Mouse (Mus musculus): Measurements from ENCODE around the gene Sema4c. TPM values are rescaled to one million over a fixed set of nuclear protein-coding genes. Genes with fewer than 3 reads are reported as not detected.

Gene Sema4c
- total and polyA plus RNA-seq, 3 experiments = 0.70 to 3.4 (median 1.5) TPM

DNA sequence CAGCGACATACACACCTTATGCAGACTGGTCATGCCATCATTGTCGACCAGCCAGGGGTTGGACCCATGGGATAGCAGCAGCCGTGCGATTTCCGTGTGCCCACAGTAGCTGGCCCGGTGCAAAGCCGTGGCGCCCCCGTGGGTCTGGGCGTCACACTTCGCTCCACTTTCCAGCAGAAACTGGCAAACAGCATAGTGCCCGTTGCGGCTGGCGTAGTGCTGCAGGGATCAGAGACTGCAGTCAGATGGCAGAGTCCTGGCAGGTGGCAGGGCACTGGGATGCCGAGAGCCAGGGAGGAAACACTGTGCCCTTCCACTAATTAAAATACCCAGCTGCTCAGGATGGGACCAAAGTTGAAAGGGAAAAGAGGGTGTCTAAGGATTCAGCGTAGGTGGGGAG is 16.3 kb downstream of the Sema4c start:
- in situ Hi-C loops (cut with MboI; ENCODE audit: low pct_ligation_motif_present, low pct_unique_long_range_greater_than_20kb, low sequenced_read_pairs) = no loop called here

DNA sequence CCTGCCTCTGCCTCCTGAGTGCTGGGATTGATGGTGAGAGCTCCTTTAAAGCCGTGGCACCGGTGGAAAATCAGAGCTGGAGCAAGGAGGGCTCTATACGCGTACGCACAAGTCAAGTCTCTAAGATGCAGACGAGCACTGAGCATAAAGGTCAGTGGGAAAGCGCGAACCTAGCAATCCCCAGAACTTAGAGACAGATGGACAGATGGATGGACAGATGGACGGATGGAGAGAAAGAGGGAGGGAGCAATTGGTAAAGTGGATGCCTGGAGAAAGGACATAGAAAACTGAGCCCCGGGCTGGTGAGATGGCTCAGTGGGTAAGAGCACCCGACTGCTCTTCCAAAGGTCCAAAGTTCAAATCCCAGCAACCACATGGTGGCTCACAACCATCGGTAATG is 17.3 kb downstream of the Sema4c start:
- Histone ChIP-seq H3K4me1 (ENCODE audit: control insufficient read depth in 1 of 2, insufficient read depth in 2 of 2) (peaks cover 0 to 5% of the 10 kb centered on the region in 2 experiments; a peak in 2 of 4 replicates), H3K79me2 (replicated peaks; ENCODE audit: control insufficient read depth, extremely low read depth, insufficient read depth, poor library complexity, severe bottlenecking) (no peaks in the 10 kb centered on the region), H3K27me3 (replicated peaks) (no peaks in the 10 kb centered on the region), H3K4me2 (ENCODE audit: insufficient read depth, low read depth, poor library complexity, severe bottlenecking) (no peak overlapping the region), H3K4me3 (replicated peaks in 1 of 3; ENCODE audit: low read depth in 2 of 3, low read length in 2 of 3, poor library complexity in 1 of 3) (no peak overlapping the region), H3K9ac (ENCODE audit: insufficient read depth, low read depth) (no peak overlapping the region), H3K9me3 (replicated peaks; ENCODE audit: low read length) (no peaks in the 10 kb centered on the region), H3K36me3 (replicated peaks in 1 of 2; ENCODE audit: control insufficient read depth in 1 of 2, insufficient read depth in 1 of 2, low read length in 1 of 2) (peaks cover 47 to 77% of the 10 kb centered on the region in 2 experiments), H3K27ac (ENCODE audit: insufficient read depth, low read depth) (no peak overlapping the region)
- no peak for DNase-seq (ENCODE audit: extremely low read depth)
- dilution Hi-C loops (cut with MboI; ENCODE audit: extremely low pct_ligation_motif_present, extremely low pct_unique_long_range_greater_than_20kb, low sequenced_read_pairs) = no loop called here
- TF ChIP-seq HCFC1 (IDR thresholded peaks at IDR 0.05; ENCODE audit: low read depth, low read length) (no peak), IRF4 (IDR thresholded peaks at IDR 0.05; ENCODE audit: low read depth, low read length) (no peak)
- in situ Hi-C loops (cut with MboI; ENCODE audit: low pct_ligation_motif_present, low pct_unique_long_range_greater_than_20kb, low sequenced_read_pairs) = no loop called here

More for the DNA sequence above, 16.3 kb downstream of the Sema4c start:
- no peak overlapping the region for H3K4me2 ChIP-seq (ENCODE audit: insufficient read depth, low read depth, poor library complexity, severe bottlenecking)
- H3K27ac ChIP-seq (ENCODE audit: insufficient read depth, low read depth) = no peak overlapping the region
- no peak overlapping the region for H3K9ac ChIP-seq (ENCODE audit: insufficient read depth, low read depth)
- H3K9me3 ChIP-seq (replicated peaks; ENCODE audit: low read length) = no peaks in the 10 kb centered on the region
- dilution Hi-C loops (cut with MboI; ENCODE audit: extremely low pct_ligation_motif_present, extremely low pct_unique_long_range_greater_than_20kb, low sequenced_read_pairs) = no loop called here
- no peak for DNase-seq (ENCODE audit: extremely low read depth)
- H3K4me3 ChIP-seq (replicated peaks in 1 of 3; ENCODE audit: low read depth in 2 of 3, low read length in 2 of 3, poor library complexity in 1 of 3) = no peak overlapping the region
- peaks cover 47 to 68% of the 10 kb centered on the region in 2 experiments for H3K36me3 ChIP-seq (replicated peaks in 1 of 2; ENCODE audit: control insufficient read depth in 1 of 2, insufficient read depth in 1 of 2, low read length in 1 of 2)
- no peak for TF ChIP-seq UBTF (IDR thresholded peaks at IDR 0.05; ENCODE audit: low read depth, low read length)
- TF ChIP-seq GABPA (IDR thresholded peaks at IDR 0.05; ENCODE audit: insufficient replicate concordance, low read depth, low read length) = no peak
- TF ChIP-seq ZMIZ1 (IDR thresholded peaks at IDR 0.05; ENCODE audit: low read depth, low read length) = no peak
- no peak for TF ChIP-seq MAX (IDR thresholded peaks at IDR 0.05; ENCODE audit: low read length)
- no peak for TF ChIP-seq ZNF384 (IDR thresholded peaks at IDR 0.05; ENCODE audit: low read depth, low read length)
- TF ChIP-seq POLR2A (IDR thresholded peaks at IDR 0.05; ENCODE audit: low read depth, low read length) = no peak
- no peak for TF ChIP-seq MAFK (IDR thresholded peaks at IDR 0.05; ENCODE audit: insufficient replicate concordance, low read length)
- TF ChIP-seq USF1 (IDR thresholded peaks at IDR 0.05; ENCODE audit: low read depth, low read length) = no peak
- TF ChIP-seq MYC (IDR thresholded peaks at IDR 0.05; ENCODE audit: low read depth, low read length) = no peak
- no peak for TF ChIP-seq PAX5 (IDR thresholded peaks at IDR 0.05; ENCODE audit: low read length)
- no peak for TF ChIP-seq ETS1 (conservative IDR thresholded peaks at IDR 0.05; ENCODE audit: low read depth, low read length)
- TF ChIP-seq SIN3A (IDR thresholded peaks at IDR 0.05; ENCODE audit: low read length) = no peak
- no peak for TF ChIP-seq ZKSCAN1 (IDR thresholded peaks at IDR 0.05; ENCODE audit: borderline replicate concordance, low read depth, low read length)
- H3K27me3 ChIP-seq (replicated peaks) = no peaks in the 10 kb centered on the region
- H3K79me2 ChIP-seq (replicated peaks; ENCODE audit: control insufficient read depth, extremely low read depth, insufficient read depth, poor library complexity, severe bottlenecking) = no peaks in the 10 kb centered on the region
- peaks cover 0 to 6% of the 10 kb centered on the region in 2 experiments; a peak in 2 of 4 replicates for H3K4me1 ChIP-seq (ENCODE audit: control insufficient read depth in 1 of 2, insufficient read depth in 2 of 2)

DNA sequence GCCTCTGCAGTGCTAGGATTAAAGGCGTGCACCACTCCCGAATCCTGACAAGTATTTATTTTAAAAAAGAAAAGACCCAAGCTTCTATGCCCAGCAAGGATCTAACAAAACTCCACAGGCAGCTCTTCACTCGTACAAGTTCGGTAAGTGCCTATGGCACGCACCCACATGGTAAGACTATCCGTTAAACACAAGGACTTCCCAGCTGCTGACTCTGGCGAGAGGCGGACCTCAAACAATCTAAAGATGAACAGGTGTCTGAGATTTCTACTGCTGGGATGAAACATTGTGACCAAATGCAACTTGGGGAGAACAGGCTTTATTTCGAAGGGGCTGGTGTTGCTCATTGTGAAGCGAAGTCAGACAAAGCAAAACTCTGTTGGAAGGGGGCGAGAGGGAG is 18.0 kb downstream of the Sema4c start:
- in situ Hi-C loops (cut with MboI; ENCODE audit: low pct_ligation_motif_present, low pct_unique_long_range_greater_than_20kb, low sequenced_read_pairs) = no loop called here
- dilution Hi-C loops (cut with MboI; ENCODE audit: extremely low pct_ligation_motif_present, extremely low pct_unique_long_range_greater_than_20kb, low sequenced_read_pairs) = no loop called here
- no peak overlapping the region for H3K4me3 ChIP-seq (replicated peaks in 1 of 3; ENCODE audit: low read depth in 2 of 3, low read length in 2 of 3, poor library complexity in 1 of 3)
- no peak overlapping the region for H3K4me2 ChIP-seq (ENCODE audit: insufficient read depth, low read depth, poor library complexity, severe bottlenecking)
- no peak for TF ChIP-seq NRF1 (IDR thresholded peaks at IDR 0.05; ENCODE audit: low read depth, low read length)
- TF ChIP-seq BHLHE40 (IDR thresholded peaks at IDR 0.05; ENCODE audit: low read depth, low read length) = no peak
- TF ChIP-seq TCF12 (IDR thresholded peaks at IDR 0.05; ENCODE audit: low read depth, low read length) = no peak
- TF ChIP-seq JUN (IDR thresholded peaks at IDR 0.05; ENCODE audit: insufficient read depth, low read depth, low read length) = no peak
- no peak for TF ChIP-seq HCFC1 (IDR thresholded peaks at IDR 0.05; ENCODE audit: low read depth, low read length)
- TF ChIP-seq MAX (IDR thresholded peaks at IDR 0.05; ENCODE audit: low read length) = no peak
- TF ChIP-seq MEF2A (IDR thresholded peaks at IDR 0.05; ENCODE audit: borderline replicate concordance, low read depth, low read length) = no peak
- TF ChIP-seq RCOR1 (conservative IDR thresholded peaks at IDR 0.05; ENCODE audit: low read depth, low read length) = no peak
- no peak for TF ChIP-seq USF1 (IDR thresholded peaks at IDR 0.05; ENCODE audit: low read depth, low read length)
- no peak for TF ChIP-seq NELFE (IDR thresholded peaks at IDR 0.05; ENCODE audit: low read depth, low read length)
- TF ChIP-seq PAX5 (IDR thresholded peaks at IDR 0.05; ENCODE audit: low read length) = no peak
- TF ChIP-seq ZKSCAN1 (IDR thresholded peaks at IDR 0.05; ENCODE audit: borderline replicate concordance, low read depth, low read length) = no peak
- no peak overlapping the region for H3K27ac ChIP-seq (ENCODE audit: insufficient read depth, low read depth)
- no peaks in the 10 kb centered on the region for H3K9me3 ChIP-seq (replicated peaks; ENCODE audit: low read length)
- no peak overlapping the region for H3K9ac ChIP-seq (ENCODE audit: insufficient read depth, low read depth)
- H3K4me1 ChIP-seq (ENCODE audit: control insufficient read depth in 1 of 2, insufficient read depth in 2 of 2) = no peaks in the 10 kb centered on the region
- no peaks in the 10 kb centered on the region for H3K79me2 ChIP-seq (replicated peaks; ENCODE audit: control insufficient read depth, extremely low read depth, insufficient read depth, poor library complexity, severe bottlenecking)
- no peak for DNase-seq (ENCODE audit: extremely low read depth)
- no peaks in the 10 kb centered on the region for H3K27me3 ChIP-seq (replicated peaks)
- peaks cover 47 to 83% of the 10 kb centered on the region in 2 experiments for H3K36me3 ChIP-seq (replicated peaks in 1 of 2; ENCODE audit: control insufficient read depth in 1 of 2, insufficient read depth in 1 of 2, low read length in 1 of 2)

Measured in CH12.LX (cell line).